Mouse (Mus musculus) inflammation-experienced regulatory T-cells, adult 16 weeks (primary cell): Measurements from ENCODE around the gene Hspa8. TPM values are rescaled to one million over a fixed set of nuclear protein-coding genes. Genes with fewer than 3 reads are reported as not detected.

Source experiments
- polyA plus RNA-seq: library from polyadenylated mRNA; unstranded; fragments of 100-300 nt; shearing (Covaris generic); gene quantifications from one replicate; pipeline ENCODE4 v1.2.1, GENCODE M21; 2017

Gene Hspa8
- 2,673 TPM for polyA plus RNA-seq

GRCm38 (mm10) chr9:40800675-40801612 lies at the start of gene Hspa8:
Gene Hspa8 (plus strand): TSS chr9:40800984.

Other genes starting within 250 kb of the Hspa8 start
- not detected for gene Gm21915, start 130.4 kb upstream of the Hspa8 start, polyA plus RNA-seq
- 0.07 TPM for gene Clmp, start 115.0 kb upstream of the Hspa8 start, polyA plus RNA-seq
- not detected for gene Bsx, start 73.1 kb downstream of the Hspa8 start, polyA plus RNA-seq
- not detected for gene Jhy, start 163.1 kb downstream of the Hspa8 start, polyA plus RNA-seq
- gene Crtam, start 203.6 kb downstream of the Hspa8 start, polyA plus RNA-seq, result 3.1 TPM